Mouse (Mus musculus) lung, postnatal 36 days (tissue): ENCODE measurements at regions not wholly inside any gene's neighbourhood (a gene's known extent, or its start where the extent isn't known, plus 50 kb on each side); places are given as distances from the start of the nearest gene placed in this dataset.
"Not testable (repeated sequence)": the region's sequence is repeated elsewhere in the genome, so short reads cannot be mapped to it uniquely, and the experiment has no call there.

ENCODE experiments used
- DNase-seq: peaks from one replicate; pipeline ENCODE4 v3.0.0; 2022; ENCODE audit warnings: mixed read lengths

DNA sequence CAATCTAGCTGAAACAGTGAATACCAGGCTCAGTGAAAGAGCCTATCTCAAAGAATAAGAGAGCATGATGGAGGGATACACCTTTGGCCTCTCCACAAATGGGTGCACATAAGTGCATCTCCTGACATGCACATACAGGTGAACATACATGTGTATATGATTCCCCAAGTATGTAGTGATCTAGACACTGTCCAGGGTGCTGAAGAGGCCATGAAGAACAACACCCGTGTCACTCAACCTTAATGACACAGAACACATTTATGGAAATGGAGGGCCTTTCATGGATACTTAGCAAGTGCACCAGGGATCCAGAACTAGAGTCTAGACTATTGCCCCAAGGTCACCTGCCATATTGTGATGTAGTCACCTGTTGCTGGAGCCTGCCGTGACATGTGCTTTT is 56.9 kb downstream of the Spata19 start:
- DNase-seq = no peak

DNA sequence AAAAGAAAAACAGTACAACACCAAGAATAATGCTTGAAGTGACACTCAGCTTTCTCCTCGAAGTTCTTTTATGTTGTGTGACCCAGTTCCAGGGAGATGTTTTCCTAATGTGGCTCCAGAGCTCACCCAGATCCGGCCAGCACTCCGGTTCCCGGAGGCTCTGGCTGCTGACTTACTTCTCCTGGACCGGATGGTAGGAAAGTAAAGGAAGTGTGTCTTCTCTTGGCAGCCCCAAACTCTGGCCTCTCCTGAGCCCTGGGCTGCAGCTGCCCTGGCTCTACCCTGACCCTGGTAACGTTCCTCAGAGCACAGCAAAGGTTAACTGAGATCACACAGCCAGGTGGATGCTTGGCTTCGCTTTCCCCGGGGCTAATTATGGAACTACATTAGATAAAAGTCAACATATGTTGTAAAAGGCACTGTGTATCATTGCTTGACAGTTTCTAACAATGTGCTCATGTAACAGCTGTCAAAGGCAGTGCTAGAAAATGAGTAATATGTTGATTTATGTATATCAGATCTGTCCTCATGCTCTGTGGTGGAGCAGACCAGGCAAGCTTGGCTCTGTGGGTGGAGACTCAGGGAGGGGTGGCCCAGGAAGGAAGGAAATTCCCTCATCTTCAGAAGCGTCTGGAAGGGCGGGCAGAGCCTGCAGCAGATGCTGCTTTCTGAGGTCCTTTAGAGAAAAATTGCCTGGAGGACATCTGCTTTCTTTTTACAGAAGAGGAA is 57.5 kb downstream of the Spata19 start:
- peak; percentile 26 for DNase-seq

DNA sequence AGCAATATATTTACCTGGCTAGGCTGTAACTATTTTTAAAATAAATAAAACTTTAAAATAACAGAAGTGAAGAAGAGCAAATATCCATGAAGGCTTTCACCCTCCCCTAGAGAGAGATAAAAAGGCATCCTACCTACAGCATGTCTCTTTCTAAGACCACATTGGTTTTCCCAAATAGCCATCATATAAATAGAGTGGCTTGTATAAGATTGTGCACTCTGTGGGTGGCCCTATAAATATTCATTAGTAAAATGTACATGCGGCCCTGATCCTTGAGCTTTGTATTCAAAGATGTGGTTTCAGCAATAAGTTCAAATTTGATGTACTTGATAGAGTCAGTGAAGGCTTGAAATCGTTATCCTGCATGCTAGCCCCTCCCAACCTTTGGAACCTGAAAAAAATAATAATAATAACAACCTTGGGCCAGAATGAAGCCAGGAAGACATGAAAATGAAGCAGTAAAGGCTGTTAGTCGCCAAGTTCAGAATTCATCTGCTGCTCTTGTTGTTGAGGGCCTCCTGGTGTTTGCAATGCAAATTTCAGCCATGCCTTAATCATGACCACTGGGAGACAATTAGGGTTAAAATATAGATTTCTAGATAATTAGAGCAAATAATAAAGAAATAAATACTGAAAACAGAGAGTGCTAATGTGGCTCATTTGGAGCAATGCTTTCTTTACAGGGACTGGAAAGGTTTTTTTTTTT is 61.9 kb downstream of the Spata19 start:
- no peak for DNase-seq

- no peak for DNase-seq
Observed at GRCm38 (mm10) chr9:27461029-27461428, 64.4 kb downstream of the Spata19 start.

DNA sequence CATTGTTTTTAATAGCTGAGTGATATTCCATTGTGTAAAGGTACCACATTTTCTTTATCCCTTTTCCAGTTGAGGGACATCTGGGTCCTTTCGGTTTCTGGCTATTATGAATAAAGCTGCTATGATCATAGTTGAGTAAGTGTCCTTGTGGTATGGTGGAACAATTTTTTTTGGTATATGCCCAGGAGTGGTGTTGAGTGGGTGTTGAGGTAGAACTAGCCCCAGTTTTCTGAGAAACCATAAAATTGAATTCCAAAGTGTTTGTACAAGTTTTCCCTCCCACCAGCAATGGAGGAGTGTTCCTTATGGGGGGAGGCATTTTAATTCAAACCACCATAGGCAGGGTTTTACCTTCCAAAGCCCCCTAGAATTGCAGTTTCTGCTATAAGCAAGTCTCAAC is 67.4 kb downstream of the Spata19 start:
- DNase-seq = no peak

DNA sequence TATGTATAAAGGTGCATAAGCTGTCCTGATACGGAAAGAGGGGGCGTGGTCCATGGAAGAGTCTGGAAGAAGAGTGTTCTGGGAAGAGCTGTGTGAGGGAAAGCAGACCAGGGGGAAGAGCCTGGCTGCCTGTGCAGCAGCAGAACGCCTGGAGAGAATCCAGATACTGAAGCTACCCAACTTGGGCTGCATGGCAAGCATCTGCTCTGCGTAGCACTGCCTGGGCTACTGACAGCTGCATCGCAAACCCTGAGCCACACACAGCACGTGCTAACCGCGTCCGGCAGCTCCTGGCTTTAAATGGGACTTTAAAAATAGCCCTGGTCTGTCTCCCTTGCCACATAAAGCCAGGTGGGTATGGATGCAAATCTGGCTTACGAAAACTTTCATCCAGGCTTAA is 78.9 kb downstream of the Spata19 start:
- no peak for DNase-seq

GRCm38 (mm10) chr9:27476636-27477035 is 80.0 kb downstream of the Spata19 start:
- DNase-seq = no peak

DNA sequence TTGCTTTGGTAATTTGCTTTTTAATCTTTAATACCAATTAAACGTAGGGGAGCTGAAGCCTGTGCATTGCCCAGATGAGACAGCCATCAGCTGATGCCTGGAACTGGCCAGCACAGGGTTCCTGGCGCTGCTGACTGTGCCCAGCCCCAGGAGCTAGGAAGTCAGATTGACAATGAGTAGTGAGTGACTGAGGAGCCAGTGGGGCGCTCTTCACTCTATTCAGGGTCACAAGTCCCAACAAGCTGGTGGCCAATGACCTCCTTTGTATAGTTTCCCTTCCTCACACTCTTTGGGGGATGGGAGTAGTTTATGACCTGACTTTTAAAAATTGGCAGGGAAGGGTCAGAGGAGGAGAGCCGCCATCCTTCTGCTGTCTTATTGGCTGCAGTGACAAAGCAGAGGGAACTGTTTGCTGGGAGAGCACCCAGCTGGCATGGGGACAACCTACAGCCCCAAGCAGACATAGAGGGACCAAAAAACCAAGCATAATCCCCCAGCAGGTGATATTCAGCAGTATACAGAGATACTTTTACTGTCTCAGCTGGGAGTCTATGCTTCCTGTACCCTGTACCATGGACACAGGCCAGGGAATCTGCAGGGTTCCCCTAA is 80.6 kb downstream of the Spata19 start:
- DNase-seq = no peak

GRCm38 (mm10) chr9:27478346-27478745 is 81.7 kb downstream of the Spata19 start:
- no peak for DNase-seq

DNA sequence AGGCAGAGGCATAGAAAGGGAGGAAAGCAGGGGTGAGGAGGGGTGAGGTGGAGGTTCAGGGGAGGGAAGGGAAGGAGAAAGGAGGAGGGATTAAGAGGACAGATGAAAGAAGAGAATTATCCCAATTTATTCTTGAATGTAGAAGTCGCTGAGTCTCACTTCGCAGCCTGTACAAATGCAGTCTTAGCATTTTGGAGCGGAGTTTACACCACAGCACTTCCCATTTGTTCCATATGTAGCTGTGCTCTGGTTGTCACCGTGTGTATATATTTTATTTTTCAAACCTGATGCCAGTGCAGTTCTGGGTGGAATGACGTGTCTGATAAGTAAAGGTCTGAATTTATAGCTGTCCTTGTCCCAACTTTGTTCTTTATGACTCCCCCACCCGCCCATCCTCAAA is 105.2 kb downstream of the Spata19 start:
- DNase-seq = no peak

DNA sequence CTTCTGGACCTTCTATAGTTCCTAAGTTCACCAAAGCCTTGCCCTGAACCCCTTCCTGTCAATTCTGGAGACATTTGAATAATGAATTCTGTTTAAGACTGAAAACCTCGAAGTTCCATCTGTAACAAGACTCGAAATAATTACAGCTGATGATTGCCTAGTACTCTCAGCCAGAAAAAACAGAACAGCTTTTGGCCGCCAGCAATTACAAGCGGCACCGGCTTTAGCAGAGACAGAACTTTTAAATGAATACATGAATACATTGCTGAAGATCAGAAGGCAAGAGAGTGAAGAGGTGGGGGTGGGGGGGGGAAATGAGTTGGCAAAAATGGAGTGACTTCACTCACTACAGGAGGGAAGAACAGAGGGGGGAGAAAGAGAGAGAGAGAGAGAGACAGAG is 112.6 kb downstream of the Spata19 start:
- DNase-seq = no peak

DNA sequence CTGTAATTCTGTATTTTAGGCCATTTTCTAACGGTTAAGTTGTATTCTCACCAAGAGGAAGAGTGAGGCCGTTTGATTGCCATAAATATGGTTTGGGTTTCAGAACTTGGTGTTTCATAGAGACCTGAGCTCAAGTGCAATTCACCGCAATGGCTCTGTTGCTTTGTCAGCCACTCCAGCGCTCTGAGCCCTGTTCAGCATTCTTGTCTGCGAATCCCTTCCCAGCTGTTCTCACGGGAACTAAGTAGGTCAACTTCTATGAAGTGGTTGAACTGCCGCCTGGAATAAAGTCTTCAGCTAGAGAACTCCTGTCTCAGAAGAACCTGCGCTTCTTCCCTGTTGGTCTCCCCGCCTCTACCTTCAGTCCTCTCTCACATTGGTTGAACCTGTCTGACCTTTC is 113.1 kb downstream of the Spata19 start:
- DNase-seq = no peak

DNA sequence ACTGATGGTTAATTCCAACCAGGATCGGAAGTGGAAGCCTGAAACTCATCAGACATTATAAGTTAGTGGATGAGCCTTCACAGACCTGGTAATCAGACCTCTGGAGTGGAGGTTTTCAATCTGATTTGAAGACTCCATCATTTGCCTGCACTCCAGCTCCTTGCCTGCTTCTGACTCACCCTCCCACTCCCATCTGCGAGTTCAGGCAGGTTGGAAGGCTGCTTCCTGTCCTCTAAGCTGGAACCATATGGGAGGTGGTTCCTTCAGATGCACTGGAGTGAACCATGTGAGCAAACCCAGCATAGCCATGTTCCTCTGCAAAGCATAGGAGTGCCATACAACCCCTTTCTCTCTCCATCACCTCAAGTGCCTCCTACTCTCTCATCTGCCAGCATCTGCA is 114.6 kb downstream of the Spata19 start:
- DNase-seq = no peak

- DNase-seq = no peak
Observed at GRCm38 (mm10) chr9:27515427-27516110, 119.0 kb downstream of the Spata19 start.

DNA sequence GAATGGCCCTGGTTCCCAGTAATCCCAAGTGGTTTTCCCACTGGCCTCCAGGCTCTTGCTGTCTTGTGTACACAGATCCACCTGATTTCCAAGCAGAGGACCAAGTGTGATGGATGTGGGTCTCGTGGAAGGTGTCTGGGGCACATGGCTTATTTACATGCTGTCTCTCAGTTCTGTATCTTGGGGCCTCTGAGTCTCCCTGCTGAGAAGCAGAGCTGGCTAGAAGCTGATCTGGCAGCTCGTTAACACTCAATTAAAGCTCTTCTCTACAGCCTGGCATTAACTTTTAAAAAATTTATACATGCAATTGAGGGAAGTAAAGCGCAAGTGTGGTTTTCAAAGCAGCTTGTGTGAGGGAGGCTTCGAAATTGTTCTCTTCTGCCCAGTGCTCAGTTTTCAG is 121.4 kb downstream of the Spata19 start:
- DNase-seq = no peak

GRCm38 (mm10) chr9:27519711-27520110 is 123.1 kb downstream of the Spata19 start:
- no peak for DNase-seq

DNA sequence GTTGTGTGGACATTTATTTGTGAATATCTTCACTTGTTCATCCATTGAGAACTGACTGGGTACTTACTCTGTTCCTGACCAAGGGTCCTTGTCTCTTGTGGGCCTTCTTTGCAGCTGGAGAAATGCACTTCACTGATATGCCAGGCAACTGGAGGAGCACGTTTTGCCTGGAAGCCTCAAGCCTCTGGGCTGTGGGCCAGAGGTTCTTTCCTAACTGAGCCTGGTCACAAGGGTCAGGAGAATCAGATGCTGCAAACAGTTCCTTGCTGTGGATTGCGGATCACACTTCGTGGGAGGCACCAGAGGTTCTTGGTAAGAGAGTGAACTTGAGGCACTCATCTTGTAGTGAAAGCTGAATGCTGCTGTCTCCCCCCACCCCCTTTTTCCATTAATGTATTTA is 124.6 kb downstream of the Spata19 start:
- peak; percentile 11 for DNase-seq

DNA sequence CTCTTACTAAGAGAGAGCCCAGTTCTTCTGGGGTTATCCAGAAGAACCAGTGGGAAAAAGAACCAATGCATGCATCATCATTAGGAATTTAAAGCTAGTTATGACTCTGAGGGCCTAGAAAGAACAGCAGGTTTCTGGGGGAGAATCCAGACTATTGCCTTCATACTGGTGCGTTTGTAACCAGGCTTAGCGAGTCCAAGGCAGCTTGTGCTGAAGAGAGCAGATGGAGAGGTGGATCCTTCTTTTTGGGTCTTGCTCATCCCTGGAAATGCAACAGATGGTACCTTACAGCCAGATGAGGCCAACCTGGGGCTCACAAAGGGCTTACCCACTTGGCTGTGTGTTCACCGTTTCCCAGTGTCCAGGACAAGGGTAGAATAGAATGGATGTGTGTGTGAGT is 130.1 kb downstream of the Spata19 start:
- DNase-seq = no peak

GRCm38 (mm10) chr9:27538480-27538879 is 141.9 kb downstream of the Spata19 start:
- no peak for DNase-seq

DNA sequence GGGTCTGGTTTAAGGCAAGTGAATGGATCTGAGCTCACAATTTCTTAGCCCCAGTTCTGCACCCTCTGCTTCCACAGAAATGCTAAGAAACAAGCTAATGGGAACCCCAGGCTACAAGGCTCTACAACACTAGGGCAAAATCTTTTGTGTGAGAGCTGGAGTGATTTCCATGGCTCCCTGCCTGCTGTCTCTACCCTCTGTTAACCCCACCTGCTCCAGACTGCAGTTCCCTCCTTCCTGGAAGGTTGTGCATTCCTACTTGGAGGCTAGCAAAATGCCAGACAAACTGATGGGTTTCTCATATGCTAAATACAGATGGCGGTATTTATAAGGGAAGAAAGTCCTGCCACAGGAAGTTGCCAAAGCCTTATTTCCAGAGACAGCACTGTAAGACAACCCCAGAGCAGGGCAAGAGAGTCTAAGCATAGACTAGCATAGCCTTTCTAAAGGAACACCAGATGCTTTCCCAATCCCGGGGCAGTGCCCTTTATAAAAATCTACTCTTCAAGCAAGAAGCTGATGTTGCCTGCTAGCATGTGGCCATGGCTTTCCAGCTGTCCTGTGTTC is 145.1 kb downstream of the Spata19 start:
- DNase-seq = no peak

- not testable (repeated sequence) for DNase-seq
Observed at GRCm38 (mm10) chr9:27554697-27555096, 158.1 kb downstream of the Spata19 start.

DNA sequence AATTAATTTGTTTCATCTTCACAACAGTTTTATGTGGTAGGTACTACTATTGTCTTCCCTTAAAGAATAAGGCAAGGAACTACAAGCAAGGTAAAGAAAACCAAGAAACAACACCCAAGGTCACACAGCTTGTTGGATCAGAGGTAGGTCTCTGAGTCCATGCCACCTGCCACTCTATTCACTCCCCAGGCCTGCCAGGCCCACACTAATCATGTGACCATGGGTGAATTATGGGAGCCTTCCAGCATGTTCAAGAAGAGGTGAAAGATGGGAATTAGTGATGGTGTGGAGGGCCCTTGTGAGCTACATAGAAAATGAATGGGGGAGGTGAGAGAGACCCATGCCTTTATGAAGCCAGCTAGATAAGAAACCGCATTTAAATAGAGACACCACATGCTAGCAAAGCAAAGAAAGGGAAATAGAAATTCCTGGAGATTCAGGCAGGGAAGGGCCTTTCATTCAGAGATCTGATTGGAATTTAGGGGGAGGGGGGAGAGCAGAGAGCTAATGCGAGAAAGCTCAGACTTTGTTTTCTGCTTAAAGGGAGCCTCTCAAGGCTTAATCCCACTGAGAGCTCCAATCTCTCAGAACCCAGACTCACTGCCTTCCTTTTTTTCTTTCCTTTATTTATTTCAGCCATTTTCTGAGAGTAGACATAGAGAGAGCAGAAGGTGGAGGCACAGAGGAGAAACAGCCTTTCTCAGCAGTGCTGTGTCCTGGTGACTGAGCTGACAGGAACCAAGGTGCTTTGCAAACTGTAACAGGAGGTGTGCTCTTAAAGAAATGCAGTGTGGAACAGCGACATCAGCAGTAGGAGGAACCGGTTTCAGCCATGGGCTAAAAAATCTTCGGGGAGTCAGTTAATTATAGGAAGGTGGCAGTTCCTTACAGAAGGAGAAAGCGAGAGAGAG is 160.0 kb downstream of the Spata19 start:
- DNase-seq = no peak
